Mouse (Mus musculus): Measurements from ENCODE around the gene Nol9. TPM values are rescaled to one million over a fixed set of nuclear protein-coding genes. Genes with fewer than 3 reads are reported as not detected.
A peak's percentile ranks its signal among the peaks of the same experiment; 100 is the strongest.

The Nol9 gene
- polyA plus RNA-seq, 1 experiment, result 28.8 TPM

- TF ChIP-seq CTCF (IDR thresholded peaks at IDR 0.05; ENCODE audit: borderline replicate concordance, extremely low read depth, insufficient read depth, insufficient read length) (no peak), POLR2A (IDR thresholded peaks at IDR 0.05; ENCODE audit: borderline replicate concordance, extremely low read depth, insufficient read depth, insufficient read length, poor library complexity, severe bottlenecking) (no peak)
- no peak for DNase-seq (ENCODE audit: low read depth)
Observed at GRCm38 (mm10) chr4:152096927-152097326, 57.8 kb downstream of the Nol9 start.

- TF ChIP-seq POLR2A (IDR thresholded peaks at IDR 0.05; ENCODE audit: borderline replicate concordance, extremely low read depth, insufficient read depth, insufficient read length, poor library complexity, severe bottlenecking) (no peak), CTCF (IDR thresholded peaks at IDR 0.05; ENCODE audit: borderline replicate concordance, extremely low read depth, insufficient read depth, insufficient read length) (no peak)
- no peak for DNase-seq (ENCODE audit: low read depth)
Observed at GRCm38 (mm10) chr4:152097911-152098799, 59.0 kb downstream of the Nol9 start.

- no peak for TF ChIP-seq CTCF (IDR thresholded peaks at IDR 0.05; ENCODE audit: borderline replicate concordance, extremely low read depth, insufficient read depth, insufficient read length)
- DNase-seq (ENCODE audit: low read depth), result no peak
Observed at GRCm38 (mm10) chr4:152100541-152100940, 61.4 kb downstream of the Nol9 start.

- DNase-seq (ENCODE audit: low read depth), result no peak
- TF ChIP-seq POLR2A (IDR thresholded peaks at IDR 0.05; ENCODE audit: borderline replicate concordance, extremely low read depth, insufficient read depth, insufficient read length, poor library complexity, severe bottlenecking) (no peak), CTCF (IDR thresholded peaks at IDR 0.05; ENCODE audit: borderline replicate concordance, extremely low read depth, insufficient read depth, insufficient read length) (no peak)
Observed at GRCm38 (mm10) chr4:152101081-152101653, 62.0 kb downstream of the Nol9 start.

- TF ChIP-seq CTCF (IDR thresholded peaks at IDR 0.05; ENCODE audit: borderline replicate concordance, extremely low read depth, insufficient read depth, insufficient read length) (no peak), POLR2A (IDR thresholded peaks at IDR 0.05; ENCODE audit: borderline replicate concordance, extremely low read depth, insufficient read depth, insufficient read length, poor library complexity, severe bottlenecking) (no peak)
- no peak for DNase-seq (ENCODE audit: low read depth)
Observed at GRCm38 (mm10) chr4:152101921-152102320, 62.8 kb downstream of the Nol9 start.

GRCm38 (mm10) chr4:152103025-152103424 lies 63.9 kb downstream of the Nol9 start:
- DNase-seq (ENCODE audit: low read depth), result peak; percentile 48
- TF ChIP-seq CTCF (IDR thresholded peaks at IDR 0.05; ENCODE audit: borderline replicate concordance, extremely low read depth, insufficient read depth, insufficient read length), result peak; percentile 87
- TF ChIP-seq POLR2A (IDR thresholded peaks at IDR 0.05; ENCODE audit: borderline replicate concordance, extremely low read depth, insufficient read depth, insufficient read length, poor library complexity, severe bottlenecking), result no peak

- TF ChIP-seq POLR2A (IDR thresholded peaks at IDR 0.05; ENCODE audit: borderline replicate concordance, extremely low read depth, insufficient read depth, insufficient read length, poor library complexity, severe bottlenecking) (no peak), CTCF (IDR thresholded peaks at IDR 0.05; ENCODE audit: borderline replicate concordance, extremely low read depth, insufficient read depth, insufficient read length) (no peak; the same call in 1 of the 2 replicates)
- no peak for DNase-seq (ENCODE audit: low read depth)
Observed at GRCm38 (mm10) chr4:152106746-152107145, 67.6 kb downstream of the Nol9 start.

GRCm38 (mm10) chr4:152107493-152107892 lies 68.4 kb downstream of the Nol9 start:
- TF ChIP-seq POLR2A (IDR thresholded peaks at IDR 0.05; ENCODE audit: borderline replicate concordance, extremely low read depth, insufficient read depth, insufficient read length, poor library complexity, severe bottlenecking), result no peak
- DNase-seq (ENCODE audit: low read depth), result no peak

GRCm38 (mm10) chr4:152107971-152108509 lies 68.9 kb downstream of the Nol9 start:
- peak; percentile 94 for DNase-seq (ENCODE audit: low read depth)
- TF ChIP-seq CTCF (IDR thresholded peaks at IDR 0.05; ENCODE audit: borderline replicate concordance, extremely low read depth, insufficient read depth, insufficient read length) (no peak), POLR2A (IDR thresholded peaks at IDR 0.05; ENCODE audit: borderline replicate concordance, extremely low read depth, insufficient read depth, insufficient read length, poor library complexity, severe bottlenecking) (no peak)

- DNase-seq (ENCODE audit: low read depth), result no peak
- no peak for TF ChIP-seq CTCF (IDR thresholded peaks at IDR 0.05; ENCODE audit: borderline replicate concordance, extremely low read depth, insufficient read depth, insufficient read length)
- TF ChIP-seq POLR2A (IDR thresholded peaks at IDR 0.05; ENCODE audit: borderline replicate concordance, extremely low read depth, insufficient read depth, insufficient read length, poor library complexity, severe bottlenecking), result no peak
Observed at GRCm38 (mm10) chr4:152108673-152109072, 69.6 kb downstream of the Nol9 start.

GRCm38 (mm10) chr4:152109509-152109908 lies 70.4 kb downstream of the Nol9 start:
- TF ChIP-seq POLR2A (IDR thresholded peaks at IDR 0.05; ENCODE audit: borderline replicate concordance, extremely low read depth, insufficient read depth, insufficient read length, poor library complexity, severe bottlenecking), result no peak
- no peak for TF ChIP-seq CTCF (IDR thresholded peaks at IDR 0.05; ENCODE audit: borderline replicate concordance, extremely low read depth, insufficient read depth, insufficient read length)

GRCm38 (mm10) chr4:152110689-152111088 lies 71.6 kb downstream of the Nol9 start:
- TF ChIP-seq CTCF (IDR thresholded peaks at IDR 0.05; ENCODE audit: borderline replicate concordance, extremely low read depth, insufficient read depth, insufficient read length) (no peak), POLR2A (IDR thresholded peaks at IDR 0.05; ENCODE audit: borderline replicate concordance, extremely low read depth, insufficient read depth, insufficient read length, poor library complexity, severe bottlenecking) (no peak)
- no peak for DNase-seq (ENCODE audit: low read depth)

More at GRCm38 (mm10) chr4:152109509-152109908, 70.4 kb downstream of the Nol9 start:
- DNase-seq (ENCODE audit: low read depth), result no peak
